ENCODE assay signal across 14 mouse cellular contexts in the genomic region with DNA sequence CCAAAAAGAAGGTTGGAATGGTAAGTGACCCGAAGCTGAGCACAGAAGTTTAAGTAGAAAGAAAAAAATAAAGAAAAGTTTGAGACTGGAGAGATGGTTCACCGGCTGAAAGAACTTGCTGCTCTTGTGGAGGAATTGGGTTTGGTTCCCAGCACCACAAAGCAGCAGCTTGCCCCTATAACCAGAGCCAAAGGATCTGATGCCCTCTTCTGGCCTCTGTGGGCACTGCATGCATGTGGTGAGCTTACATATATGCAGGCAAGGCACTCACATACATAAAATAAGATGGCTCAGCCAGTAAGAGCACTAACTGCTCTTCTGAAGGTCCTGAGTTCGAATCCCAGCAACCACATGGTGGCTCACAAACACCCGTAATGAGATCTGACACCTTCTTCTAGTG. TPM values are rescaled to one million over a fixed set of nuclear protein-coding genes. Genes with fewer than 3 reads are reported as not detected.
DNase-seq lines count a peak whose midpoint lies in the region; ATAC-seq and TF ChIP-seq lines count a peak whose summit lies in the region.
"Had no signal": no experiment of that assay in that cellular context is flagged by ENCODE, and none has a peak within 500 bp of the region (broad histone marks: within the 10 kb centered on the region; RNA-seq: fewer than 3 reads in every experiment).

No protein-coding gene starts in this region.

- no peaks in the 10 kb centered on the region for H3K36me3 ChIP-seq in hindbrain, embryonic 14.5 days (replicated peaks; ENCODE audit: control insufficient read depth, insufficient read depth)
- H3K36me3 ChIP-seq: embryonic facial prominence, embryonic 13.5 days had no signal

- no peaks in the 10 kb centered on the region; the same call in 1 of the 2 replicates for H3K4me1 ChIP-seq in hindbrain, embryonic 14.5 days (replicated peaks; ENCODE audit: control insufficient read depth, insufficient read depth, low read length)
- H3K4me1 ChIP-seq: forebrain, embryonic 12.5 days had no signal

- over 99% methylated on average over 4 of the region's 4 CpGs for WGBS in hindbrain, embryonic 14.5 days

- DNase-seq in left cerebral cortex, adult 2 months (ENCODE audit: extremely low spot score in 1 of 2, low spot score in 2 of 2) = no peak
- no peak for DNase-seq in left cerebral cortex, postnatal 36 days (ENCODE audit: low spot score in 2 of 2)
- peak; percentile 72 for DNase-seq in 416B (ENCODE audit: low read depth)
- DNase-seq in A20 (ENCODE audit: low read depth, low spot score) = peak; percentile 52
- peak; percentile 95 for DNase-seq in ZHBTc4 (ENCODE audit: low read depth, low spot score)
- DNase-seq in hindbrain, embryonic 14.5 days (ENCODE audit: low spot score) = no peak
- DNase-seq in right cerebral cortex, postnatal 4 days = no peak
- DNase-seq: adrenal gland, adult 8-10 months; kidney, postnatal 14 days; liver, embryonic 13.5 days had no signal

- intact Hi-C loops in left cerebral cortex, adult 2 months (cut with DNase I) = no loop called here
- intact Hi-C loops in left cerebral cortex, postnatal 36 days (cut with DNase I) = no loop called here

- no peaks in the 10 kb centered on the region for H3K27me3 ChIP-seq in hindbrain, embryonic 14.5 days (ENCODE audit: control insufficient read depth, insufficient read depth, low read length)
- H3K27me3 ChIP-seq: embryonic facial prominence, embryonic 13.5 days; forebrain, embryonic 12.5 days; liver, embryonic 13.5 days; Patski had no signal

- no peak overlapping the region for H3K4me3 ChIP-seq in left cerebral cortex, adult 2 months
- H3K4me3 ChIP-seq in hindbrain, embryonic 14.5 days (replicated peaks; ENCODE audit: low read length) = no peak overlapping the region
- H3K4me3 ChIP-seq: embryonic facial prominence, embryonic 13.5 days; forebrain, embryonic 12.5 days; liver, embryonic 13.5 days; megakaryocyte, embryonic 14.5 days had no signal

- TF ChIP-seq CTCF in left cerebral cortex, adult 2 months (IDR thresholded peaks at IDR 0.05) = peak; percentile 22

- H3K27ac ChIP-seq in left cerebral cortex, adult 2 months = no peak overlapping the region
- no peak overlapping the region for H3K27ac ChIP-seq in hindbrain, embryonic 14.5 days
- H3K27ac ChIP-seq: embryonic facial prominence, embryonic 13.5 days; forebrain, embryonic 12.5 days; liver, embryonic 13.5 days had no signal

- H3K9me3 ChIP-seq in hindbrain, embryonic 14.5 days (ENCODE audit: control insufficient read depth, low read length) = no peaks in the 10 kb centered on the region
- H3K9me3 ChIP-seq: forebrain, embryonic 12.5 days; liver, embryonic 13.5 days had no signal

- ATAC-seq in hindbrain, embryonic 14.5 days (ENCODE audit: low FRiP score) = no peak
- ATAC-seq: Patski had no signal

- H3K9ac ChIP-seq in hindbrain, embryonic 14.5 days = no peak overlapping the region
- H3K9ac ChIP-seq: embryonic facial prominence, embryonic 13.5 days; forebrain, embryonic 12.5 days; liver, embryonic 13.5 days had no signal

- H3K4me2 ChIP-seq in hindbrain, embryonic 14.5 days (replicated peaks) = no peak overlapping the region
- H3K4me2 ChIP-seq: embryonic facial prominence, embryonic 13.5 days; forebrain, embryonic 12.5 days; liver, embryonic 13.5 days had no signal

RNA-seq across cellular contexts. Expression of gene Spire2, which starts 7.6 kb away (rescaled TPM):
- total RNA-seq in left cerebral cortex, adult 2 months (2021) = 10 to 100 TPM; 14.1 to 19.5 TPM
- total RNA-seq in left cerebral cortex, postnatal 36 days (2021) = 10 to 100 TPM; 14.8 to 18.2 TPM
- polyA plus RNA-seq in hindbrain, embryonic 14.5 days (2014; fragmentation: Nextera tagmentation; extraction: Ambion mirVana) = 32.4 and 33.1 TPM in 2 replicates

RNA-seq across cellular contexts. Expression of gene Fanca, which starts 21.7 kb away (rescaled TPM):
- 1 to 10 TPM; 3.1 to 3.7 TPM for total RNA-seq in left cerebral cortex, adult 2 months (2021)
- 1 to 10 TPM; 2.7 TPM for total RNA-seq in left cerebral cortex, postnatal 36 days (2021)
- 7.4 and 8.3 TPM in 2 replicates for polyA plus RNA-seq in hindbrain, embryonic 14.5 days (2014; fragmentation: Nextera tagmentation; extraction: Ambion mirVana)

RNA-seq across cellular contexts. Expression of gene Tcf25, which starts 33.5 kb away (rescaled TPM):
- total RNA-seq in left cerebral cortex, adult 2 months (2021) = 100 to 1,000 TPM; 586 to 610 TPM
- 100 to 1,000 TPM; 543 to 593 TPM for total RNA-seq in left cerebral cortex, postnatal 36 days (2021)
- 371 and 380 TPM in 2 replicates for polyA plus RNA-seq in hindbrain, embryonic 14.5 days (2014; fragmentation: Nextera tagmentation; extraction: Ambion mirVana)

Comparison
In these comparisons a context has a peak if more than half of its experiments do, and no peak if none do; other contexts are left out.
1. DNase-seq: peak in 416B (single experiment), A20 (single experiment) and ZHBTc4 (single experiment); none in left cerebral cortex, adult 2 months (0 of 2), left cerebral cortex, postnatal 36 days (0 of 2), hindbrain, embryonic 14.5 days (single experiment) and right cerebral cortex, postnatal 4 days (single experiment).